Mouse (Mus musculus) granulocyte monocyte progenitor cell, adult 5-6 weeks (primary cell): ENCODE data around the gene Nrxn3. TPM values are rescaled to one million over a fixed set of nuclear protein-coding genes. Genes with fewer than 3 reads are reported as not detected.

Source experiments
- ATAC-seq: replicated peaks from 2 replicates; pipeline ENCODE4 v1.8.0; 2016; ENCODE audit warnings: mild to moderate bottlenecking, moderate TSS enrichment, inconsistent platforms; ENCODE audit not compliant: poor library complexity, severe bottlenecking
- total RNA-seq, 2 experiments: library from RNA; stranded (forward) in 1 of 2; stranded (reverse) in 1 of 2; fragments of 200-712, 200-1000 nt in 1 of 2; fragments of >200 nt in 1 of 2; fragmentation: Nextera tagmentation in 1 of 2; gene quantifications; 2 replicates each; pipeline ENCODE4 v1.2.3; 2014 to 2017

Nrxn3 gene
- total RNA-seq, 2 experiments from 2014 or later = not detected

DNA sequence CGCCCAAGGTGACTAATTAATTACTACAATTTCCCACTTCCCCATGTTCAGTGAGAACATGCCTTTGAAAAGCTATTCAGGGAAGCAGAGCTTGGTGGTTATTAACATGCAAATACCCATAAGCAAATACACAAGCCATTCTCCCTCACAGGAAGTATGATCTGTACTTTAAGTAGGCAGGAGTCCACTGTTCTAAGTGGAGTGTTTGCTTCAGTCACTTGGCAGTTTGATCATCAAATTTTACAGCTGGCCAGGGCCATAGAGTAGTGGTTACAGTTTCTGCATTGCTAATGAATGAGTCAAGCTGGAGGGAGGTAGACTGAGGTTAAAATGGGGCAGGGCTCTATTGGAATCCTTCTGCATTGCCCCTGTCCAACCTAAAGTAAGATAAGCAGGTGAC lies 1120.2 kb downstream of the Nrxn3 start:
- ATAC-seq = no peak

DNA sequence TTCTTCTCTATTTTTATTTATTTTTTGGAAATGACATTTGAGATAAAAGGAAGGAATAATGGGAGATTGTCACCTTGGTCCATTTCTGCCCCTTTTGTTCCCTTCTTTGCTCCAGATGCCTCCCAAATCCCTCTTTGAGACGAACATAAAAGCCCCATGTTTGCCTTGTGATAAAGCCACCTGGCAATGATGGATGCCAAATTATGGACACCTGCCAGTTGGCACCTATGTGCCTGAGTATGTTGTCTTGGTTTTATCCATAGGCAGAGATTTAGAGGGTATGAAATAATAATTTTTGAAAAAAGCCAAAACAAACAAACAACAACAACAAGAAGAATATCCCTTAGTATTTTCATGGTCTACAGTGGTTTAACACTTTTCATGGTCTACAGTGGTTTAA lies 1125.4 kb downstream of the Nrxn3 start:
- no peak for ATAC-seq

DNA sequence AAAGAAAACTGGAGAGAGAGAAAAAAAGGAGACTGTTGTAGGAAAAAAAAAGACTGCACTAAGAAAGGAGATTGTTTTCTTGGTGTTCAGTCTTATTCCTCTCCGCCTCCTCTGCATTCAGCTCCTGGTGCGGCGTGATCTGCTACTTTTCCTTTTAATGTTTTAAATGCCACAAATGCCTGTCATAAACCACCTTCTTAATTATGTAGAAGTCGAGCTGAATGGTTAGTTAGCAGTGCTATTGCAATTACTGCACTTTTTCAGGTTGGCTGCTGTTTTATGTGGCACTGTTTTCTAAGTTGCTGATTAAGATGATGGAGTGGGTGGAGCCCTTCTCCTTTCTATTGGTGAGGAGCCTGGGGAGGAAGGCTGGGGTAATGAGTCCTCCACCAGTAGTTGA lies 1131.7 kb downstream of the Nrxn3 start:
- ATAC-seq = no peak

DNA sequence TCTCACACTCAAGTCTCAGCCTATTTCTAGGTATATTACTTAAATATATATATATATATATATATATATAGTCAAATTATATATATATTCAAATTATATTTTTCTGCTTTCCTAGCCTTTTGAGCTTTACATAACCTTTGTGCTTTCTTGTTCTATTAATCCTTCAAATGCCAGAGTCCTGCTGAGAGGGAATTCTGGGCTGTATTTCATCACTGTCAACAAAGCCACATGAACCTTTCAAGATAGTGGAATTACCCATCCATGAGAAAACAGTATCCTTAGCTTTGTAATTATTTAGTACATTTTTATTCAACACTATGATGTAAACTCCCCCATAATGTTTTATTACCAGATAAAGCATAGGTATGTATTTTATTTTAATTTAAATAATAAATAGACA lies 1144.4 kb downstream of the Nrxn3 start:
- no peak for ATAC-seq

DNA sequence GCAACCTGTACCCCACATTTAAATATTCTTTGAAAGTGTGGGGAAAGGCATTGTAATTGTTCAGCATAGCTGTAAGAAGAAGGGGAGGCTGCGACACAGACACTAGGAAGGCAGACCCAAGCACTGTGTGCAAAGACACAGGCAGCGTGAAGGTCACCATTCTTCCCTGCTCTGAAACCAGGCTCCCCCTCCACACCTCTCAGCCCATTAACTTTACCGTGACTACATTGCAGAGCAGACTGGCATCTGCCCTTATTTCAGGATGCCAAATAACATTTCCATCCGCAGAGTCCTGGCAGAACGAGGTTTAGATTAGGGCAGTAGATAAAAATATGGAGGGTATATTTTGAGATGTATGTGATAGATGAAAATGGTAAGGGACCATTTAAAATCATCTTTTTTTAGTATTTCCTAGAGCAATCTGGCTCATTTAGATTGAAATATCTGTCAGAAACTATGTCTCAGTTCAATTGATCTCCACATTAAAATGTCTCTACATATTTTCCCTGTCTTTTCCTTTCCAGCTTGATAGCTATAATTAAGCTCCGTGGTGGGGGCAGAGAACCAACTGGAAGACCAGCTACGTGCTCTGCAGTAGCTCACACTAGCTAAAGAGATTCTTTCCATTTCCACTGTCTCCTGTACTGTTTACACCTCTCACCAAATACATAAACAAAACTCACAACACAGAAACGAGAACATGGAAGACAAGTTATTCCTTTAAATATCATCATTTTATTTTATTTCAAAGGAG lies 1160.1 kb downstream of the Nrxn3 start:
- no peak for ATAC-seq

DNA sequence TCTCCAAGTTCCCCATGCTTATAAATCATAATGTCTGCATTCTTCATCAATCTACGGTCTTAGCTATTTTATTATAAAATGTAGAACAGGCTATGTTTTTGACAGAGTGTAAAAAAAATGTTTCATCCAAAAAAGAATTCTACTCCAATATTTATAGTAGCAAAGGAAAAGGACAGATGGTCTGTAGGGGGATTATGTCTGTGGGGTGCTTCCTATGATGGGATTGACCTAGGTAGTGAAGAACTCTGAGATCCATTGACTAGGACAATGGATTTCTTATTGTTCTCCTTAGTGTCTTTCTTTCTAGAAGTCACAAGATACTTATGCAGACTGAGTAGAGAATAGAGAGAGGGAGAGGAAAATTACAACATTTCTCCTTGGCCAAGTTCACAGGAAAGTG lies 1161.9 kb downstream of the Nrxn3 start:
- ATAC-seq = no peak

DNA sequence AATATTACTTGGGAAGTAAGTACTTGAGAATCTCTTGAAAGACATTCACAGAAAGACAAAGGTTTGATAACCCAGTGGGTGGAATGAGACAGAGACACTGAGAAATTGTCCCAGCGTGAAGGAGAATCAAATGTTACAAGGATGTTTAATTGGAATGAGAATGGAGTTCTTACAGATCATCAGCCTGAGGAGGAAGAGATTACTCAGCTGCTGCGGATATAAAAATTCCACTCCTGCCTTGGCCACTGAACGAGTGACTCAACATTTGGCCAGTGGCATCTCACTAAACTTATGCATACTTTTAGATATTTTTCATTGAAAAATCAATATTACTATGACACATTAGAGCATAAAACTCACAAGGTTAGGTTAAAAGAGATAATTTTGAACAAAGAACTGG lies 1166.0 kb downstream of the Nrxn3 start:
- ATAC-seq = no peak

DNA sequence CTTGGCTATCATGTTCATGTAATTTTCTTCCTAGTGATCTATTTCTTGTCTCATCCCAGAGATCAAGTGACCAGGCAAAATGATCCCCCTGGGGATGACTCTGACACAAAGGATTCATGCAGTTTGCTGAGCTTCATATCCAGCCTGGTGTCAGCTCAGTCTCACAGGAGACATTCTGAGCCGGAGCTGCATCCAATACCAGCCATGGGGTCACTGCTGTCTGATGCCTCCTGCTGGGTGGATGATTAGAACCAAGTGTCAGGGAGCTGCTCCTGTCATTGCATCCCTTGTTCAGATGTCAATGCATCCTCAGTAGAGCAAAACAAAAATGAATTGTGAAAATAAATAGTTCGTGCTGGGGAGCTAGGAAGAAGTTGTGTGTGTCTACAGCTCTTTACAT lies 1174.2 kb downstream of the Nrxn3 start:
- ATAC-seq = no peak

DNA sequence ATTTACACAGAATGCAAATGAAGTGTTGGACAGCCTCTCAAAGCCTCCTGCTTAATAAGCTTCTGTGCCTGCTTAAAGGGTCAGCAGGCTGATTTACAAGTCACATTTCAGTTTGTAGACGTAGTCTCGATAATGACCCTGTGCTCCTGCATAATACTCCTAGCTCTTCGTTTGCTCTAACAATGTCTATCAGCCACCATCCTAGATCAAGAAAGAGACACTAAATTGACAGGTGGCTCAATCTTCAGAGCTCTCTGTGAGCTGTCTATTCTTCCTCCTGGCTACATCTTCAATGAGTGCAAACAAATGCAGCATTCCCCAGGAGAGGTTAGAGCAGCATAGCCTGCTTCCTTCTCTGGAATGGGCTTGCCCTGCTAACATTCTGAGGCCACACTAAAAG lies 1186.9 kb downstream of the Nrxn3 start:
- ATAC-seq = no peak

DNA sequence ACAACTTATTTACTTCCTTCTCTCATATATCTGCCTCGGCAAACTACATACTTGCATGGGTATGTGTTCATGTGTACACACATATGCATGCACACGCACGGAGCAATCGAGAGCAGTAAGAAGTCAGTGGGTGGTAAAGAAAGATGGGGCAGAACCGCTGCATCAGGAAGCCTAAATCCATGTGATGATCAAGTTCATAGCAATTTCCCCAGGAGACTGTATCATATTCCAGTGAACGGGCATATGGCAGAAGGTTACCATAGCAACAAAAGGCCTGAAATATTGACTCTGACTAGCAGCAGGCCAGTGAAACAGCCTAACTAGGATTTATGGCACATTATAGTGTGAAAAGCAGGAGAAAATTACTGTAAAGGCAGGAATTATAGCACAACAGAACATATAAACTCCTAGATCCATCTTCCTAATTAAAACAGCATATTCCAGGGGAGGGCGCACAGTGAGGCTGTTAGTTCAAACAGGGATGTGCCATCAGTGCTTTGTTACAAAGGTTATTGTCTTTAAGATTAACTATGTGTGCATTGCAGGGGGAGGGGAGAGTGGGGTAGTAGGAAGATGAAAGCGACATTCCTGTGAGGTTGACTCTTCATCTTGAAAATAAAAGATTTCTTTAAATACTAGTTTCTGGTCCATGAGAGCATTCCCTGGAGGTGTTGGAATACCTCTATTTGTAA lies 1195.6 kb downstream of the Nrxn3 start:
- no peak for ATAC-seq

DNA sequence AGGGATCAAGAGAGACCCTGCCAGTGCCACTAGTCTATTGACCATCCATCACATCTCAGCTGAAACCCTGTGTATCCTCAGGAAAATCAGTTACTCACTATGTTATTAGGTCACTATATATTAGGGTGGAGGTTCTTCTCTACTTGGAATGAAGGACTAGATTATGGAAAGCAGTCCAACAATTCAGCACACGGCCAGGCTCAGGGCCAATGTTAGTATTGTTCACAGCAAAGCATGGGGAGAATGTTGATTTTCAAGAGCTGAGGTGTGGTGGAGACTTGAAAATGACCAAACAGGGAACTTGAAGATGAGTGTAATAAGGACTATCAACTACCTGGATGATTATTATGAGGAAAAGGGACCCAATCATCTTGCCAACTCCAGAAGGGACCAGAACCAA lies 1209.7 kb downstream of the Nrxn3 start:
- no peak for ATAC-seq

DNA sequence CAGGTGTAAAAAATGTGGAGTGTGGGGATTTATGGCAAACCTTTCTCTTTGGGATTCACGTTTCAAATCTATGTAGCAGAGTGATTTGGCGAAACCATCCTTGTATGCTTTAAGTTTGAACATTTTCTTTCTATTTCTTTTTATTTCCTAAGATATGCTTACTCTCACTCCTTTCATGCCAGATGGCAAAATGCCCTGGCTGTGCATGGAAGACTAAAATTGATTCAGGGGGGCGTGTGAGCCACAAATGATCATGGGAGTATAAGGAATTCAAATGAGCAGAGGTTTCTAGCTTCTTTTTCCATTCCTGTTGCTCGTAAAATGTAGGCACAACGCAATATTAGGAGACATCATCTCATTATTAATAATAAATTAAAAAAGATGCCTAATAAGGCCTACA lies 1211.0 kb downstream of the Nrxn3 start:
- ATAC-seq = no peak

DNA sequence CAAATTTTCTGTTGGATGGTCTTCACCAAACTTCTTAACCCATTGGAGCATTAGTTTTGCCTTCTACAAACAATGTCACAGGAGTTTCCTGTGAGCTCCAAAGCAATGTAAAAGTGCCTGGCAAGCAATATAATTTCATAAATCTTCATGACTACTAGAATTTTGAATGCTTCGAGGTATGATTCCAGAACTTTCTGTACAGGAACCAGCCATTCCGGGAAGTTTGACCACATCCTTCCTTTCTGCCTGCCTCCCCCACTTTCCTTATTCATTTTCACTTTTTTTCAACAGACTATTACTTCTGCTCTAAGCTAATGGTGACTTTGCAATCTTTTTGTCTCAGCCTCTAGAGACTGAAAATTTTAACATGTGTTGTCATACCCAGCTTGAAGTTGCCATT lies 1218.1 kb downstream of the Nrxn3 start:
- ATAC-seq = no peak; the same call in 1 of the 2 replicates

DNA sequence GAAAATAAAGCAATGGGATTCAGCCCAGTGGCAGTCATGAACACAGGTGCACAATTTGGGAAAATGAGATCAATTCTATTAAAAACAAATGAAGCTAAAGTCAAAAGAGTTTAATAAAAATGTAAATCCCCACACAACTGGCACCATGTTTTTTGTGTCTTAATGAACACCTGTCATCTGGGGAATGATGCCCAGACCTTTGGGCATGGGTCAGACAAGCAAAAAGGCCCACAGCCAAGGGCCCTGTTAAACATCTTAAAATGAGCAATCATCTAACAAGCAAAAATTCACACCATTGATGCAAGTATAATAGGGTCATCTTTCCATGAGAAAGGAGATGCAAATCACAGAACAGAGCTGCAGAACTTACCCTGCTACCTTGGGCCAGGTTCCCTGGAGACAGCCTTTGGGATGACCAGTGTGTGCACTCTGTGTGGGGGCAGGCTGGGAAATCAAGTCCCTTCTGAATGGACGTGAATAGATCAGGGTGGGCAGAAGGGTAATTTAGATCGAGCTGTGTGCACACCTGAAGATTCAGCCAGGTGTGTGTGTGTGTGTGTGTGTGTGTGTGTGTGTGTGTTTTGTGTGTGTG lies 1223.3 kb downstream of the Nrxn3 start:
- no peak for ATAC-seq

DNA sequence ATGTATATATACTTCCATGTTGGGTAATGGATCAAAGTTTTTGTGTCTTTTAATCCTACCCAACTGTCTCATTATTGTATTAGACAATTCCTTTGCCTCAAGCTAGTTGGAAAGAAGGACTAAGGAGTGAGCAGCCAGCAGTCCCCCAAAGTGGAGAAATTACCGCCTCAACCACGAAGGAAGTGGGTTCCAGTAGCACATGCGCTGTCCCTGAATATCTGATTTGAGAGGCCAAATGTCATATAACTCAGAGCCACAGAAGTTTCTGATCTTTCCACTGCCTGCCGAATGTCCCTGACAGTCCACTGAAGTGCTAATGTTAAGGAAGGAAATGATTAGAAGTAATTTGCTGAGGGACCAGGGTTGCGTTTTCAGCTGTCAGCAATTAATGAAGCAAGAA lies 1223.8 kb downstream of the Nrxn3 start:
- ATAC-seq = no peak

DNA sequence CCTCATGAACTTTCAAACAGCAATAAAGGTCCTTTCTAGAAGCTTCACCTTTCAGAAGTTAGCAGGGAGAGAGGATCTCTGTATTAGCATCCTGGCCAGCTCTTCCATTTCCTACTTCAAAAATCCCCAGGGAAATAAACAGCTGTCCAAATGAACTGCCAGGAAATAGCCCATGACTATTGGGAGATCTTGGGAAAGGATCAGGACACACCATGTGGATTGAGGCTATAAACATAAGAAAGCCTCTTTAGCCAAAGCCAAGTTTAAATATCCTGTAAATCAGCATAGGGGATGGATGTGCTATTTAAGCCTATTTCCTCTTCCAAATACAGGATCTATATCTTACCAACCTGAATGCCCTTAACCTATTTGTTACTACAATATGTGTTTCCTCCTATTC lies 1230.6 kb downstream of the Nrxn3 start:
- no peak for ATAC-seq

DNA sequence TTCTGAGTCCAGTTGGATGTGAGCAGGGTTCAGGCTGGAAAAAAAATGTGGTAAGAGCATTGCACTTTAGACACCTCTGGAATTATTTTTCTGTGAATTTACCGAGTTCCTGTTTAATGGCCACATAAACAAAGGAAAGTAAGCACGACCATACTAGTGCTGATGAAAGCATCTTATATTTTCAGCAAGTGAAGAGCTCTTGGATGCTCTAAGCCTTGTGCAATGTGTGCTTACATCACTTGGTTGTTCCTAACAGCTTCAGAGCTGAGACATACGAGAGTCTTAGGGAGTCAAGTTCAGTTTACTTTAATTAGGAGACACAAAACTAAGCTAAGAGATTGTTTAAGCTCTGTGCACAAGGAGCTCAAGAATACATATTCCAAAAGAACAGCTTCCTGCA lies 1231.0 kb downstream of the Nrxn3 start:
- ATAC-seq = peak; percentile 65

DNA sequence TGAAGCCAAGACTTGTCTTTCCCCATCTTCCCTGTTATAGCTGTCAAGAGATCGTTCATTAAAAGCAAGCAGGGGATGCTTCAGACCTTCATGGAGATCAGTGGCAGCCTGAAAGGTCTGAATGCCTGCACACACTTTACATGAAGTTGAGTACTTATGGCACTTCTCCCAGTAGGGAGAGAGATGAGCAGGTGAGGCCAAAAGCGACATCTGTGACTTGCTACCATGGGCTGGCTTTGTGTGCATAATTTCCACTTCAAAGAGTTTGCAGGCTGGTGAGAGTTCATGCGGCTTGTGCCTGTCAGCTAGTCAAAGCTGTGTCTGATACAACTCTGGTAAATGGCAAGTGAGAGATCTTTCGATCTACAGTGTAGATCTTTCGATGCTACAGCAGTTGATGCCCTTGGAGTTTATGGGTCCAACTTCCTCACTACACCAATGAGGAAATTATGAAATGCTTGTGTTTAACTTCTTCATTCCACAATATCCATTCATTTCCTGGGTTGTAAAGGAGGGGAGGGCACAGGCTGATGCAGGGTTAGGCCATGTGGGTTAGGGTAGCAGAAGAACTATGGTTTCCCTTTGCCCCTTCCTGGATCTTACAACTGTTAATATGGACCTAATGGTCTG lies 1231.9 kb downstream of the Nrxn3 start:
- ATAC-seq = peak; percentile 95

DNA sequence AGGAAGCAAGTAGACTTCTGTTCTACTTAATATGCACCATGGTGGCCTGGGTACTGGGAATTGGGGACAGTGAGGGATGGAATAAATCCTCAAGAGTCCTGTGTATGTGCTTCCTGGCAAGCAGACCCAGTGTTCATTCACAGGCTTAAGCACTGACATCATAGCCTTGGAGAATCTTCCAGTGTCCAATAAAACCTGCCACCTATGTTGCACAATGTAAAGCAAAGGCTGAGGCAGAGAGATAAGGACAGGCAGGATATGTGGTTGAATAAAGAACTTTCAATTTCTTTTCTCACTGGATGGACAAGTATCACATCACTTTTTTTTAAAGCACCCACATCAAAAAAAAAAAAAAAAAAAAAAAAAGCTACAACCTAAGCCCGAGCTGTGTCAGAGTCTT lies 1240.4 kb downstream of the Nrxn3 start:
- peak; percentile 99 for ATAC-seq

DNA sequence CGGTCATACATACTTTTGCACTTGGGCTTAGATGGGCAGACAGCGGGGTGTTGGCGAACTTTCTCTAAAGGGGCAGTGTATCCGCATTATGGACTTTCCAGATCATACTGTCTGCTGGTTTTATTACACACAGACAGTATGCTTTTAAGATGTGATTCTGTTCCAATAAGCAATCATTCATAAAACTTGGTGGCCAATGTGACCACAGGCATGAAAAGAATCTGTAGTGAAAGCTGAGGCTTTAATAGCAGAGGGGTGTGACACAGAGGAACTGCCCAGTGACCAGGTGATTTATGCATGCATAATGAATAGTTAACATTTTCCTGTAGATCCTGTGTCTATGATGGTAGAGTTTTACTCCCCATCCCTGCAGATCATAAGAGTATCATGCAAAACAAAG lies 1254.0 kb downstream of the Nrxn3 start:
- ATAC-seq = no peak

DNA sequence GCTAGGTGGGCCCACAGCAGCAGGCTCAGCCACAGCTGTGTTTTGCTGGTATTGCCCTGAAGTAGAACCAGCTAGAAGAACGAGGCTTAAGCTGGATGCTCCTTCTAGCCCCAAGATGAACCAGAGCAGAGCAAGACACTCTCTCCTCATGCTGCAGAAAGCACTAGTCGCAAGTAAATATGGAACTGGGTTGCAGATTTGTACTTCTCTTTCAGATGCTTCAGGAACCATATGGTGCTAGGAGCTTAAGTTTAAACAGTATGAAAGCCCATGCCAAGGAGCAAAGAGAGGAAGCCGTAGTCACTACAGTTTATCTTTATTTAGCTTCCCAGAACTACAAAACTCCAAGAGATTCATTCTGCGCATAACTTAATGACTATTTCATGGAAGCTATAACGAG lies 1254.8 kb downstream of the Nrxn3 start:
- no peak for ATAC-seq
